Mouse (Mus musculus) kidney, embryonic 15.5 days (tissue): ENCODE results near the gene Cxcl17. TPM values are rescaled to one million over a fixed set of nuclear protein-coding genes. Genes with fewer than 3 reads are reported as not detected.

Source experiments
- ATAC-seq: fragments of 200-750 bp; cut with Nextera tagmentation; replicated peaks from 2 replicates; pipeline ENCODE4 v1.8.0; 2017; ENCODE audit warnings: moderate TSS enrichment; ENCODE audit not compliant: low FRiP score
- H3K27ac ChIP-seq: fragments of 300-500 bp; sonication (generic); 2 replicates; pipeline ENCODE4 v1.5.1; 2015; ENCODE audit warnings: mild to moderate bottlenecking, inconsistent platforms
- H3K27me3 ChIP-seq: fragments of 300-500 bp; sonication (generic); 2 replicates; pipeline ENCODE4 v1.6.1; 2015; ENCODE audit warnings: inconsistent platforms
- H3K36me3 ChIP-seq: fragments of 300-500 bp; sonication (generic); 2 replicates; pipeline ENCODE4 v1.6.1; 2015; ENCODE audit warnings: inconsistent platforms
- H3K4me1 ChIP-seq: fragments of 300-500 bp; sonication (generic); 2 replicates; pipeline ENCODE4 v1.6.1; 2015; ENCODE audit warnings: inconsistent platforms
- H3K4me2 ChIP-seq: fragments of 300-500 bp; sonication (generic); 2 replicates; pipeline ENCODE4 v1.6.1; 2015; ENCODE audit warnings: moderate library complexity, mild to moderate bottlenecking, inconsistent platforms
- H3K4me3 ChIP-seq: fragments of 300-500 bp; sonication (generic); replicated peaks from 2 replicates; pipeline ENCODE4 v1.5.1; 2015; ENCODE audit warnings: mild to moderate bottlenecking, inconsistent platforms
- H3K9ac ChIP-seq: fragments of 300-500 bp; sonication (generic); 2 replicates; pipeline ENCODE4 v1.6.1; 2015; ENCODE audit warnings: mild to moderate bottlenecking, inconsistent platforms
- H3K9me3 ChIP-seq: fragments of 300-500 bp; sonication (generic); replicated peaks from 2 replicates; pipeline ENCODE4 v1.6.1; 2016; ENCODE audit warnings: inconsistent platforms
- WGBS: fragments of 180-500 bp; shearing (Covaris S2); methylation state at CpG from one replicate; pipeline ENCODE4 v1.1.7; 2015; ENCODE audit warnings: mixed read lengths; 5-methylcytosine and 5-hydroxymethylcytosine counted together
- polyA plus RNA-seq: library from polyadenylated mRNA; unstranded; fragments of >200 nt; fragmentation: Nextera tagmentation; extraction: Ambion mirVana; gene quantifications from 2 replicates; pipeline ENCODE4 v1.2.1, GENCODE M21; 2015

Gene Cxcl17
- polyA plus RNA-seq, 1 experiment from 2014 or later = 0.84 TPM

DNA sequence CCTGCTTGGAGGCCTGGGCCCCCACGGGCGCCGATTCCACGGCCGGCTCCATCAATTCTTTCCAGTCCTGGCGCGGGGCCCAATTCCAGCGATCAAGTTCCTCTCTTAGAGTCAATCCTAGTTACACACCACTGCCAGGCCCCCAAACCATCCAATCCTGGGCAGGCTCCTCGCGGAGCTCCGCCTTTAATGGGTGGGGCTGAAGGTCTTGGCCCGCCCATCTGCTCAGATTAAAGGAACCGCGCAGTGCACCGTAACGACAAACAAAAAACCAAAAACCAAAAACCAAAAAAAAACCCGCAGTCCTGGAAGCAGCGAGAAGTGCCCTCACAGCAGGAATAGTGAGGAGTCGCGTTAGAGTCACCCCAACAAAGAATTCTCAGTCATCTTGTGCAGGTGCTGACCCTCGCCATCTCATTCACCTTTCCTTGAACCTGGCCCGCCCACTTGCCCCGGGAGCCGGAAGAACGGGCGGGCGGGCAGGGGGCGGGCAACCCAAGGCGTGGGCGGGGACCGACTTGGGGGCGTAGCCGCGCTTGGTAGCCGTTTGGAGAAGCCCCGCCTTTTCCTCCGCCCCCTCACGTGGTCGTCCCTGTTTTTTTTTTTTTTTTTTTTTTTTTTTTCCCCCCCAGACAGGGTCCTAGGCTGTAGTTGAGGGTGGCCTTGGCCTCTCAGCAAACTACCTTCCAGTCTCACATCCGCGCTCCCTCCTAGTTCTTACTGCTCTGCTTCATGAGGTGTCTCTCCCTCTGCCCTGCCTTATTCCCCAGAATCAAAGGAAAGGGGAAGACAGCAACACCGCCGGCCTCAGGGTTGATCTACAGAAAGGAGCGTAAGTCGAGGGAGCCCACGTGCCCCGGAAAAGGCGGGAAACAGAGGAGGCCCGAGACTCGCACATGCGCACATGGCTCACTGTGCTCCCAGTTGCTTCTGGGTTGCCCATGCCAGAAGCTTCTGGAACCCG is 16.8 kb downstream of the Cxcl17 start:
- peaks cover 46% of the 10 kb centered on the region for H3K4me1 ChIP-seq
- no peaks in the 10 kb centered on the region for H3K27me3 ChIP-seq
- peak overlapping the region; percentile 70 for H3K4me2 ChIP-seq
- 8% methylated on average over 52 of the region's 52 CpGs for WGBS
- peak; percentile 96 for ATAC-seq
- no peaks in the 10 kb centered on the region for H3K9me3 ChIP-seq
- no peaks in the 10 kb centered on the region for H3K36me3 ChIP-seq
- peak overlapping the region; percentile 56 for H3K9ac ChIP-seq
- H3K4me3 ChIP-seq = peak overlapping the region; percentile 57
- H3K27ac ChIP-seq = peak overlapping the region; percentile 84

DNA sequence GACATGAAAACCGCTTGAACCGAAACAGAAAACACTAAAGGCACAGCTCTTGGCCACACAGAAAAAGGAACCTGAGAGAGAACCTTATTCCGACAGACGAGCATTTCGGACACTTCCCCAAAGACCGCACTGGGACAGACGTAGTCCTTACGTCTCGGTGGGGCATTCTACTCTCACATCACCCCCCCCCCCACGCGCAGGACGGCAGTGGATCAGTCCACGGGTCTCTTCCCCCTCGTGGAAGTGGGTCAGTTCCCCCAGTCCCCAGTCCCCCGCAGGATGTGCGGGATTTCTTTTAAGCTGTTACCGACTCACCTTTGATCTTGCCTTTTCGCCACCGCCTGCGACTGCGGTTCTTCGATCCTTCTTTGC is 17.5 kb downstream of the Cxcl17 start:
- ATAC-seq = no peak; the same call in 1 of the 2 replicates
- H3K4me2 ChIP-seq = peak overlapping the region; percentile 70
- H3K27ac ChIP-seq = peak overlapping the region; percentile 84
- peaks cover 53% of the 10 kb centered on the region for H3K4me1 ChIP-seq
- H3K4me3 ChIP-seq = peak overlapping the region; percentile 57
- WGBS = 0% methylated on average over 22 of the region's 22 CpGs
- no peaks in the 10 kb centered on the region for H3K9me3 ChIP-seq
- H3K36me3 ChIP-seq = no peaks in the 10 kb centered on the region
- no peaks in the 10 kb centered on the region for H3K27me3 ChIP-seq
- H3K9ac ChIP-seq = peak overlapping the region; percentile 56

DNA sequence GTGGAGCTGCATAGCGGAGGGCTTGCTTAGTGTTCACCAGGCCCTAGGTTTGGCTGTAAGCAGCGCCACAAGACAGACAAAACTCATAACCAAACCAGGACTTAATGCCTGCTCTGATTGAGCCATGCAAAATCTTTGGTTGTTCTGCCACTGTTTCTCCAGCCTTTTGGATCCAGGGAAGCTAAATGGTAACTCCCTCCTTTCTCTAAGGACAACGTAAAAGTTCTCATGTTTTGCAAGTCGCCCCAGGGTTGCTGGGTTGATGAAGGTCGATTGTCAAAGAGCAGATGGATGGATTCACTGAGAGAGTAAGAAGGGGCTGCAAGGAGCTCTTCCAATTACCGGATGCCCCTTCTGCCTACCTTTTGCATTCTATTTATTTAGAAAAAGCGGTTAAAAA is 17.9 kb downstream of the Cxcl17 start:
- no peak for ATAC-seq
- Histone ChIP-seq H3K4me3 (peak overlapping the region; percentile 57), H3K4me2 (peak overlapping the region; percentile 70), H3K9ac (peak overlapping the region; percentile 56), H3K27ac (peak overlapping the region; percentile 84; the same call in 1 of the 2 replicates), H3K4me1 (peaks cover 57% of the 10 kb centered on the region), H3K27me3 (no peaks in the 10 kb centered on the region), H3K9me3 (no peaks in the 10 kb centered on the region), H3K36me3 (no peaks in the 10 kb centered on the region)
- WGBS = 17% methylated on average over 7 of the region's 7 CpGs

DNA sequence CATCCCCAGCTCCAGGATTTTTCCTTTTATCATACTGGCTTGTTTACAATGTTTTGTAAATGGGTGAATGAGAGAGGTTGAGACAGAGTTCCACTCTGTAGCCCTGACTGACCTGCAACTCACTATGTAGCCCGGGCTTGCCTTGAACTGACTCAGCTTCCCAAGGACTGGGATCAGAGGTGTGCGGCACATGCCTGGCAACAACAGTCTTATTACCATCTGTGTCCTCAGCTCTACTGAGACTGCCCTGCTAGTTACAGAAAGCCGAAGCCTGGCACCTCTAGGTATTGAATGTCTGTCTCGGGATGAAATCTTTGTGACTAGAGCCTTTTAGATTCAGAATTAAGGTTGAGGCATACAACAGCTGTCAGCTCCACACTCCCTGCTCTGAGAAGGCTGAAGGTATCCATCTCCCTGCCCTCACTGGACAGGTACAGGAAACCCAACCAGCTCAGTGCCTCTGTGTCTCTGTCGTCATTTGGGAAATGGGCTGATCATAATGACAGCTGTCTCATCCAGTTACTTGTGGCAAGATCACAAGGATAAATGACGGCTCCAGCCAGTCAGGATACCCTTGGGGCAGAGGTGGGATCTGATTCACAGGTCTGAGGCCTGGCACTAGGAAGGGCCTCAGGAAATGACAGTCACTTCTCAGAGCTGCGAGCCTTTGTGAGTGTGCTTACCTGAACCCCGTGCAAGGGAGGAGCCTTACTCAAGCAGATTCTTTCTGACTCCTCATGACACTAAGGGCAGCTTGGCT is 19.1 kb downstream of the Cxcl17 start:
- Histone ChIP-seq H3K4me3 (no peak overlapping the region), H3K9me3 (no peaks in the 10 kb centered on the region), H3K4me1 (peaks cover 57% of the 10 kb centered on the region), H3K9ac (no peak overlapping the region), H3K36me3 (peaks cover 5% of the 10 kb centered on the region), H3K27me3 (no peaks in the 10 kb centered on the region), H3K27ac (no peak overlapping the region), H3K4me2 (peak overlapping the region; percentile 70)
- no peak for ATAC-seq
- 71% methylated on average over 8 of the region's 8 CpGs for WGBS

DNA sequence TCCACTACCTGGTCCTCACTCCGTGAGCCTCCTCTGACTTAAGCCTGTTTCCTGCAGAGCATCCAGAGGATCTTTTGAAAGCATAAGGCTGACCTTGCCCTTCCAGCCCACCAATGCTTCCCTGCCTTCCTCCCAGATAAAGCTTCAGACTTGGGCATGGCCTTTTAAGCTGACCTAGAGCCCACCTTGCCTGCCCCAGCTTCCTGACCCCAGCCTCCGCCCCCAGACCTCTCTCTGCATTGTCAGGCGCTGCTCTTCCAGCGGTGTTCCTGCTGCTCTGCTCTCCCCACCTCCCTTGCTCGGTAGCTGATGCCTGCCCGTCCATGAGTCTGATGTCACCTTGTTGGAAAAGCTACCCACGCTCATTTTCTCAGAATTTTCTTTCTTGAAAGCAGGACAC is 19.8 kb downstream of the Cxcl17 start:
- no peak overlapping the region for H3K4me3 ChIP-seq
- ATAC-seq = no peak
- H3K27ac ChIP-seq = no peak overlapping the region

DNA sequence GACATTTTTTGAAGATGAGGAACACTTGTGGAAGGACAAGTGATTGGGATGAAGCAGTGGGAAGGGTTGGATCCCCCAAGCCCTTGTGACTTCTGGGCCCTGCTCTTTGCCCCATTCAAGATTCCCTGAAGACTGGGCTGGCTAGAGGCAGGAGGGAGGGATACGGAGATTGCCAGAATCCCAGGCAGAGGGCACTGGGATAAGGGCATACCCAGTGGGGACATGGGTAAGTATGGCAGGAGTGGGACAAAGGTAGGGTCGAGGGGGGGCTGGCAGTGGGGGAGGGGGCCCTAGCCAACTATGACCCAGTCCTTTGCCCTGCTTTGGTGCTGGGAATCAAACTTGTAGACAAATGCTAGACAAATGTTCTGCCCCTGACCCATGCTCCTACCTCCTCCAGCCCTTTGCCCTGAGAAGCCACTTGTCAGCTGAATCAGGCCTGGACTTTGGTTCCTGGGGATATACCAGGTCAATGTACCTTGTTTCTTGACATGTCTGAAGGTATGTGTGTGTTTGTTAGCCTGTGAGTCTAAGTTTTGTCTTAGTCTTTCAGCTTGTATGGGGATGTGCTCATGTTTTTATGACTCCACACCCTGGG is 20.7 kb downstream of the Cxcl17 start:
- Histone ChIP-seq H3K27me3 (no peaks in the 10 kb centered on the region), H3K36me3 (peaks cover 21% of the 10 kb centered on the region), H3K4me2 (no peak overlapping the region), H3K4me3 (no peak overlapping the region), H3K4me1 (peaks cover 47% of the 10 kb centered on the region), H3K9ac (no peak overlapping the region), H3K9me3 (no peaks in the 10 kb centered on the region), H3K27ac (no peak overlapping the region)
- WGBS = 79% methylated on average over 2 of the region's 2 CpGs
- no peak for ATAC-seq

More for the DNA sequence above, 19.8 kb downstream of the Cxcl17 start:
- H3K9ac ChIP-seq = no peak overlapping the region
- H3K36me3 ChIP-seq = peaks cover 12% of the 10 kb centered on the region
- H3K4me2 ChIP-seq = no peak overlapping the region
- H3K9me3 ChIP-seq = no peaks in the 10 kb centered on the region
- H3K4me1 ChIP-seq = peaks cover 55% of the 10 kb centered on the region
- 45% methylated on average over 7 of the region's 7 CpGs for WGBS
- no peaks in the 10 kb centered on the region for H3K27me3 ChIP-seq

DNA sequence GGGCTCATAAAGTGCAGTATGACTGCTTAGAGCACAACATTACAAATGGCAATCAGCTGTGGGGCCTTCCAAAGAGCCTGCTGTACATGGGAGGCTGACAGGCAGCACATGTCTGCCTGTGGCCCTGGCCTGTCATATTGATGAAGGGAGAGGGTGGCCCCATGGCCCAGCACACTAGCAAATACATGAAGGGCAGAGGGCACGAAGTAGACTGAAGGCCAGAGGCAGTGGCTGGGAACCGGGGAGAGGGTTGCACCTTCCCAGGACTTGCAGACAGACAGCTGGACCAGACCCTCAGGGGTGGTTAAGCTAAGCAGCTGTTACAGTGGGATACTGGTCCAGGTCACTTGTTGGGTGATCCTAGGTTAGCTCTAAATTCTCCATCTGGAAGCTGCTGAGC is 21.7 kb downstream of the Cxcl17 start:
- no peak overlapping the region for H3K27ac ChIP-seq

DNA sequence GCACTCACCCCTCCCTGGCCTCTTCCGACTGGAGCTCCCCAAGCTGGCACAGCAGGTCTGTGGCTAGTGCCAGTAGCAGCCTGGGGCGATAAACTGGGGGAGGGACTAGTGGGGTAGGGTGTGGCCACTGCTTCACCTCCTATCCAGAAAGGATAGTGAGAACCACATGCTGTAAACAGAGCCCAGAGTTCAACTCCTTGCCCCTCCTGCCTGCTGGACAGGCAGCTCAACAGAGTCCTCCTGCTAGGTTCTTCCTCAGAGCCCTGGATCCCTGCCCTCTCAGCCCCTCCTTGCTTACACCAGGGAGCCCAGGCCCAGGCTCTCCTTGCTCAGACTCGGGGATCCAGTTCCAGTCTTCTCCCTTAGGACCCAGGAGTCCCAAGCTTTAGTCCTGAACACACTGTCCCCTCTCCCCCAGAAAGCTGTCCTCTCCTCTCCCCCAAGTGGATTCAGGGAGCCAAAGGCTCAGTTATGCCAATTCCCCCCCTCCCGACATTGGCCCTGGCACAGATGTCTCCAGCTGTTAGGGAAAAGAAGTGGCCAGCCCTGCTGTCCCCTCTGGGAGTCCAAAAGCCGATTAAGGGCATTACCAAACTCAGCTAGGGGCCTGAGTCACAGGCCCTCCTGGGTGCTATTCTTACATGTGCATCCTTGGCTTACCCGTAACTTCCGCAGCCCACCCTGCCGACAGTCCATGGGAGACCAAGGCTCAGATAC is 22.5 kb downstream of the Cxcl17 start:
- H3K4me2 ChIP-seq = no peak overlapping the region

More for the DNA sequence above, 21.7 kb downstream of the Cxcl17 start:
- no peak overlapping the region for H3K9ac ChIP-seq
- no peaks in the 10 kb centered on the region for H3K9me3 ChIP-seq
- WGBS = 45% methylated on average over 2 of the region's 2 CpGs
- H3K4me2 ChIP-seq = no peak overlapping the region
- no peaks in the 10 kb centered on the region for H3K27me3 ChIP-seq
- ATAC-seq = no peak
- H3K4me3 ChIP-seq = no peak overlapping the region
- H3K4me1 ChIP-seq = peaks cover 44% of the 10 kb centered on the region
- peaks cover 29% of the 10 kb centered on the region for H3K36me3 ChIP-seq

DNA sequence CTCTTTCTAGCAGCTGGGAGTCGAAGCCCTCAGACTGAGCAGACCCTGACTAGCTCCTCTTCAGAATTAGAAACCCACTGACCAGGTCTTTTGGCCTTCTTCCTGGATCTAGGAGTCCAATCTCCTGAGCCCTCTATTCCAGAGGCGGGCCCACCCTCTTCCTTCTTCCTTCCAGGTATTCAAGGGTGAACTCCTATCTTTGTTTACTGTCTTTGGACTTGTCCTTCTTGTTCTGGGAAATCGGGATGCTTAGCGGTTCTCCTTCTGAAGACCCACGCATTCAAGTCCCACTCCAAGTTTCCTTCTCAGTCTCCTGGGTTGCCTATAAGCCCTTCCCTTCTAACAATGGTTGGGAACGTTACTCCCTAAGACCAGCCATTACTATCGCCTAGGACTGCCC is 23.8 kb downstream of the Cxcl17 start:
- no peak overlapping the region for H3K9ac ChIP-seq
- H3K4me3 ChIP-seq = no peak overlapping the region
- H3K27me3 ChIP-seq = no peaks in the 10 kb centered on the region
- H3K27ac ChIP-seq = no peak overlapping the region
- WGBS = 84% methylated on average over 7 of the region's 7 CpGs
- H3K9me3 ChIP-seq = no peaks in the 10 kb centered on the region
- no peak overlapping the region for H3K4me2 ChIP-seq
- peaks cover 37% of the 10 kb centered on the region for H3K4me1 ChIP-seq
- ATAC-seq = no peak
- H3K36me3 ChIP-seq = peaks cover 48% of the 10 kb centered on the region

More for the DNA sequence above, 22.5 kb downstream of the Cxcl17 start:
- H3K27ac ChIP-seq = 0 out of 2 replicates have a peak overlapping the region, but pooled peaks have one; percentile 27
- no peaks in the 10 kb centered on the region for H3K27me3 ChIP-seq
- peak; percentile 36 for ATAC-seq
- 55% methylated on average over 8 of the region's 8 CpGs for WGBS
- H3K9ac ChIP-seq = no peak overlapping the region
- no peak overlapping the region for H3K4me3 ChIP-seq
- peaks cover 48% of the 10 kb centered on the region for H3K4me1 ChIP-seq
- no peaks in the 10 kb centered on the region for H3K9me3 ChIP-seq
- peaks cover 35% of the 10 kb centered on the region for H3K36me3 ChIP-seq

DNA sequence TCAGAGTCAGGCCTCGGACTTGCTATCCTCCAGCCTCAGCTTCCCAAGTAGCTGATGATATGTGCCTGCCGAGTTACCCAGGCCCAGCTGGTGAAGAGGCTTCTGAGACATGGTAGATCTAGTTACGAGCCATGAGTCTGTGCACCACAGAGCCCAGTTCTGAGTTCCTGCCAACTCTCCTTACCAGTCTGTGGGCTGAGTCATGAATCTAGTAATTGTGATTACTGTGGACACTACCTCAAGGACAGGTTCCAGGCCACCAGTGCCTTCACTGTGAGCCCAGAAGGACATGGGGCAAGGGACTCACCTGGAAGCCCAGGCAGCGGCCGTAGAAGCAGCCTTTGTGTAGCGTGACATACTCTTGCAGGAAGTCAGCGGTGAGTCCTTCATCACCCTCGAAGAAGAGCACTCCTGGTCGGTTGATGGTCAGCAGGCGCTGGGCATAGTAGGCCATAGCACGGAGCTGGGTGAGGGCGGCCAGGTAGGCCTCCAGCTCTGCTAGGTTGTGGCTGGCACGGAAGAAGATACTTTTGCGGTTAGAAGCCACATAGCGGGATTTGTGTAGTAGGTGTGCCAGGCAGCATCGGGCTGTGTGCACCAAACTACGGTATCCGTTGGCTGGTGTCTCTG is 24.8 kb downstream of the Cxcl17 start:
- no peak overlapping the region for H3K9ac ChIP-seq
- H3K4me3 ChIP-seq = no peak overlapping the region
- no peak for ATAC-seq
- WGBS = 93% methylated on average over 18 of the region's 18 CpGs
- H3K4me2 ChIP-seq = no peak overlapping the region
- H3K27ac ChIP-seq = no peak overlapping the region
- H3K36me3 ChIP-seq = peaks cover 58% of the 10 kb centered on the region
- H3K9me3 ChIP-seq = no peaks in the 10 kb centered on the region
- H3K27me3 ChIP-seq = no peaks in the 10 kb centered on the region
- peaks cover 28% of the 10 kb centered on the region for H3K4me1 ChIP-seq
